Mouse (Mus musculus) midbrain, embryonic 11.5 days (tissue): Measurements from ENCODE around the gene Narfl. TPM values are rescaled to one million over a fixed set of nuclear protein-coding genes. Genes with fewer than 3 reads are reported as not detected.

Experiments used
- ATAC-seq: fragments of 200-750 bp; cut with Nextera tagmentation; 2 replicates; pipeline ENCODE4 v1.8.0; 2017; ENCODE audit warnings: moderate TSS enrichment, moderate library complexity; ENCODE audit not compliant: low FRiP score
- DNase-seq: peaks from one replicate; pipeline ENCODE4 v3.0.0; 2015; ENCODE audit warnings: low spot score; ENCODE audit errors: missing footprints
- H3K27ac ChIP-seq: fragments of 300-500 bp; sonication (generic); 2 replicates; pipeline ENCODE4 v1.5.1; 2014; ENCODE audit warnings: low read depth, low read length
- H3K27me3 ChIP-seq: fragments of 300-500 bp; sonication (generic); 2 replicates; pipeline ENCODE4 v1.6.1; 2014; ENCODE audit warnings: mild to moderate bottlenecking, low read length, moderate library complexity, mixed read lengths; ENCODE audit not compliant: control insufficient read depth, insufficient read depth
- H3K36me3 ChIP-seq: fragments of 300-500 bp; sonication (generic); 2 replicates; pipeline ENCODE4 v1.6.1; 2014; ENCODE audit warnings: mild to moderate bottlenecking, low read length, moderate library complexity, mixed read lengths; ENCODE audit not compliant: control insufficient read depth, insufficient read depth
- H3K4me1 ChIP-seq: fragments of 300-500 bp; sonication (generic); 2 replicates; pipeline ENCODE4 v1.6.1; 2014; ENCODE audit warnings: low read length; ENCODE audit not compliant: control insufficient read depth, insufficient read depth
- H3K4me2 ChIP-seq: fragments of 300-500 bp; sonication (generic); 2 replicates; pipeline ENCODE4 v1.6.1; 2014; ENCODE audit warnings: mild to moderate bottlenecking, moderate library complexity
- H3K4me3 ChIP-seq: fragments of 300-500 bp; sonication (generic); 2 replicates; pipeline ENCODE4 v1.5.1; 2014; ENCODE audit warnings: low read depth, low read length
- H3K9ac ChIP-seq: fragments of 300-500 bp; sonication (generic); 2 replicates; pipeline ENCODE4 v1.6.1; 2014; ENCODE audit warnings: low read length
- H3K9me3 ChIP-seq: fragments of 300-500 bp; sonication (generic); 2 replicates; pipeline ENCODE4 v1.6.1; 2016; ENCODE audit warnings: low read length; ENCODE audit not compliant: control insufficient read depth
- WGBS: fragments of 180-500 bp; shearing (Covaris S2); extraction: QIAGEN DNeasy Blood & Tissue Kit; methylation state at CpG from one replicate; pipeline ENCODE4 v1.1.7; 2014; 5-methylcytosine and 5-hydroxymethylcytosine counted together
- polyA plus RNA-seq: library from polyadenylated mRNA; unstranded; fragments of >200 nt; fragmentation: Nextera tagmentation; extraction: Ambion mirVana; gene quantifications from 2 replicates; pipeline ENCODE4 v1.2.1, GENCODE M21; 2014

Gene Narfl
- polyA plus RNA-seq, 1 experiment from 2014 or later, result 23.4 TPM

DNA sequence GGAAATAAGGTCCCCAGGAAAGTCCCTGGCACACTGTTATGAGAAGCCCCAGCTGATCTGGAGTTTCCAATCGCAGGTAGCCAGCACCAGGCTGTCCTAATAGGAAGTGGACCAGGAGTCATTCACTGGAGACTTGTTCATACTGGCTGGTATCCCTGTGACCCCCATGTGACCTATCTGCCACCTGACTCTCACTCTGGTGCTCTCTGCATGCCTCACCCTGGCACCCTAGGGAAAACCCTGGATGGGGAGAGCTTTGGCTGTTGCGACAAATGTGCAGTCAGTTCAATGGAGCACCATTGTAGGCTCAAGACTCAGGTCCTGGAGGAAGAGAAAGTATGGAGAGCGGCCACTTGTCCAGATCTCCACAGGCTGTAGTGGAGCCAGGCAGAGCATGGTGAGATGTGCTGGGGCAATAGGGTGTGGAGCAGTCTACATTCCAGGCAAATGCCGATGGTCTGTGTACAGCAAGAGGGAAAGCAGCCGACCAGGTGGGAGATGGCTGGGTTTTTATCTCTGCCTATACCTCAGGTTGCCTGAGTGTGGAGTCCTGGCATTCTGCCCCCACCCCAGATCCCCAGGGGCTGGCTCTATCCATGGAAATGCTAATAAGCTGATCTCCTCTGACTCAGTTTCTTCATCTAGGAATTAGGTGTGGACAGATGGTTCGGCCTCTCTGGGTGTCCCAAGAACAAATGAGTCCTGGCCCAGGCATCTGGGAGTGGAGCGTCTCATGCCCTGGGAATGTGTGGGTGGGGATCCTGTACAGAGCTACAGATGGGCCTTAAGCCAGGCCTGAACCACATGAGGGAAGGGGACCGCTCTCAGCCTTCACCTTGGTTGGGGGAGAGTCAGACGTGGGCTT, 17.0 kb upstream of the Narfl start:
- H3K9me3 ChIP-seq, result no peaks in the 10 kb centered on the region
- H3K4me1 ChIP-seq, result no peaks in the 10 kb centered on the region
- ATAC-seq (no peak), DNase-seq (no peak)
- H3K27me3 ChIP-seq, result no peaks in the 10 kb centered on the region
- no peak overlapping the region for H3K4me3 ChIP-seq
- no peak overlapping the region for H3K9ac ChIP-seq
- 88% methylated on average over 9 of the region's 9 CpGs for WGBS
- no peak overlapping the region for H3K27ac ChIP-seq
- H3K4me2 ChIP-seq, result no peak overlapping the region
- no peaks in the 10 kb centered on the region for H3K36me3 ChIP-seq

DNA sequence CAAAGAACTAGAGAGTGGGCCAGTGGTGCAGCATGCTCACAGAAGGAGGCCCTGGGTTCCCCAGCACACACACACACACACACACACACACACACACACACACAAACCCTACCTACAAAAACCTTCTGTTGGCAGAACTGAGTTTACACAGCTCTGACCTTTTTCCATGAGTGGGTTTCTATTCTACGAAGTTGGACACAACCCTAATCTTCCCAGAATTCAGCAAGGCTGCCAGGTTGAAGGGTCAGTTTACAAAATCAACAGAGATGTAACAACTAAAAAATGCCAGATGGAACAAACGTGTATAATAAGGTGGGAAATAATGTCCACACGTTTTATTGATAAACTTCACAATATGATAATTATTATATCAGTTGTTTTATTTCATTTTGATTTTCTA, 15.9 kb upstream of the Narfl start:
- Histone ChIP-seq H3K36me3 (no peaks in the 10 kb centered on the region), H3K27ac (no peak overlapping the region), H3K9me3 (no peaks in the 10 kb centered on the region), H3K4me3 (no peak overlapping the region), H3K4me1 (0 out of 2 replicates have a peak, but pooled peaks cover 5% of the 10 kb centered on the region), H3K27me3 (no peaks in the 10 kb centered on the region), H3K4me2 (no peak overlapping the region), H3K9ac (no peak overlapping the region)
- ATAC-seq, result no peak
- WGBS, result 84% methylated on average over 3 of the region's 3 CpGs
- no peak for DNase-seq

DNA sequence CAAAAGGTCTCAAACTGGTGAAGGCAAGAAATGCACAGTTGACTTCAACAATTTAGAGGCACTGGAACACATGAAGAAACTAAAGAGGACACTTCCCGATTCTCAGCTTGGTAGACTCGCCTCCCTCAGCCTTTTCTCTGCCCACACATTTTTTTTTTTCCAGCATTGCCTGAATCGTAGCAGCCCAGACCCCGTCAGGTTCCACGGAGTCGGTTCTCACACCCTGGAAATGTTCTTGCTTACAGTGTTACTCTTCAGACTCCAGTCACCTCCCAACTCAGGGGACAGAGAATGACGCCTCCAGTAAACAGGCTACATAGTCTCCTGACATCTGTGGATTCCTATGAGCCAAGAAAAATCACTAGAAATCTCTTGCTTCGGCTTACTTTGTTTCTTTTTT, 13.4 kb upstream of the Narfl start:
- no peak overlapping the region for H3K4me2 ChIP-seq
- H3K4me1 ChIP-seq, result 0 out of 2 replicates have a peak, but pooled peaks cover 5% of the 10 kb centered on the region
- no peak overlapping the region for H3K4me3 ChIP-seq
- DNase-seq (no peak), ATAC-seq (no peak)
- H3K9me3 ChIP-seq, result no peaks in the 10 kb centered on the region
- H3K36me3 ChIP-seq, result no peaks in the 10 kb centered on the region
- peaks cover 4% of the 10 kb centered on the region for H3K27me3 ChIP-seq
- WGBS, result 86% methylated on average over 8 of the region's 8 CpGs
- no peak overlapping the region for H3K27ac ChIP-seq
- H3K9ac ChIP-seq, result no peak overlapping the region

DNA sequence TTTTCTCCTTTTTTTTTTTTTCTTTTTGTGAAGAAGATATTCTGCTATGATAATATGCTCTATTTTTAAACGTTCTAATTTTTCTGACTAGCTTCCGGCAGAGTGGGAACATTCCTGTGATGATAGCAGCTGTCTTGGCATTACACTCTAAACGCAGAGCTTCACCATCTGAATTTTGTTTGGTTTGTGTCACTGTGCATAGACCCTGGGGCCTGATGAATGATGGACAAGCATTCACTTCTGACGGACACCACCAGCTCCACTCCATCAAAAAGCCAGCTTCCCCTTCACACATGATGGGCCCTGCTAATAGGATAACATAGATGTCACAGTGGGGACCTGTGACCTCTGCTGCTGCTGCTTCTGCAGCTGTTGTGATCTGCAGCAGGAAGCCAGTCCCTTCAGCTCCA, 12.0 kb upstream of the Narfl start:
- Histone ChIP-seq H3K4me2 (no peak overlapping the region), H3K27me3 (peaks cover 4% of the 10 kb centered on the region), H3K4me1 (0 out of 2 replicates have a peak, but pooled peaks cover 5% of the 10 kb centered on the region), H3K9ac (no peak overlapping the region), H3K36me3 (no peaks in the 10 kb centered on the region), H3K27ac (no peak overlapping the region), H3K4me3 (no peak overlapping the region), H3K9me3 (no peaks in the 10 kb centered on the region)
- 33% methylated on average over 4 of the region's 4 CpGs for WGBS
- DNase-seq, result no peak
- ATAC-seq, result no peak

DNA sequence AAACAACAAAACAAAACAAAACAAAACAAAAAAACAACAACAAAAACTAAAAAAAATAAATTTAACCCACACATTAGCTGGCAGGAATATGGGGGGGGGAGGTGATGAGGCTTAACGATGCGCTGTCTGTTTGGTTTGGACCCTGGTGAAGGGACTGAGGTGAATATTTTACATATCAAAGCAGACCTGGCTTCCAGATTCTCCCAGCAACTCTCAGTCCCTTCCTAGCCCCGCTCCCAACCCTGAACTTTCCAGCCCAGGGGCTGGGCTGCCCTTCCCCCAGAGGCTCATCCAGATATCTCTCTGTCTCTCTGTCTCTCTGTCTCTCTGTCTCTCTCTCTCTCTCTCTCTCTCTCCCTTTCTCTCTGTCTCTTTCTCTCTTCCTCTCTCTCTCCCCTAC, 11.0 kb upstream of the Narfl start:
- 40% methylated on average over 3 of the region's 3 CpGs for WGBS
- H3K9ac ChIP-seq, result no peak overlapping the region
- no peak for DNase-seq
- ATAC-seq, result no peak
- H3K4me3 ChIP-seq, result no peak overlapping the region
- 0 out of 2 replicates have a peak, but pooled peaks cover 5% of the 10 kb centered on the region for H3K4me1 ChIP-seq
- no peaks in the 10 kb centered on the region for H3K36me3 ChIP-seq
- no peak overlapping the region for H3K4me2 ChIP-seq
- peaks cover 4% of the 10 kb centered on the region for H3K27me3 ChIP-seq
- H3K27ac ChIP-seq, result no peak overlapping the region
- H3K9me3 ChIP-seq, result no peaks in the 10 kb centered on the region

- Histone ChIP-seq H3K4me1 (0 out of 2 replicates have a peak, but pooled peaks cover 5% of the 10 kb centered on the region), H3K27me3 (peaks cover 7% of the 10 kb centered on the region), H3K4me2 (no peak overlapping the region), H3K36me3 (no peaks in the 10 kb centered on the region), H3K9me3 (no peaks in the 10 kb centered on the region), H3K9ac (no peak overlapping the region), H3K27ac (no peak overlapping the region), H3K4me3 (no peak overlapping the region)
- no peak for ATAC-seq
- no peak for DNase-seq
- WGBS, result 62% methylated on average over 5 of the region's 5 CpGs
These were observed 7.7 kb upstream of the Narfl start for GRCm38 (mm10) chr17:25765886-25766285.

- Histone ChIP-seq H3K9me3 (no peaks in the 10 kb centered on the region), H3K27me3 (0 out of 2 replicates have a peak, but pooled peaks cover 3% of the 10 kb centered on the region), H3K4me1 (peaks cover 4% of the 10 kb centered on the region; the same call in 1 of the 2 replicates), H3K4me3 (no peak overlapping the region), H3K4me2 (no peak overlapping the region), H3K27ac (no peak overlapping the region), H3K36me3 (no peaks in the 10 kb centered on the region), H3K9ac (no peak overlapping the region)
- ATAC-seq (no peak), DNase-seq (no peak)
- WGBS, result 69% methylated on average over 9 of the region's 9 CpGs
These were observed 4.2 kb upstream of the Narfl start for GRCm38 (mm10) chr17:25769331-25769730.

GRCm38 (mm10) chr17:25775318-25776062, 1.9 kb downstream of the Narfl start:
- H3K27me3 ChIP-seq, result no peaks in the 10 kb centered on the region
- H3K9ac ChIP-seq, result no peak overlapping the region
- H3K4me3 ChIP-seq, result no peak overlapping the region
- 81% methylated on average over 10 of the region's 10 CpGs for WGBS
- no peaks in the 10 kb centered on the region for H3K9me3 ChIP-seq
- DNase-seq (no peak), ATAC-seq (no peak)
- peaks cover 4% of the 10 kb centered on the region; the same call in 1 of the 2 replicates for H3K4me1 ChIP-seq
- H3K27ac ChIP-seq, result no peak overlapping the region
- H3K4me2 ChIP-seq, result no peak overlapping the region
- no peaks in the 10 kb centered on the region for H3K36me3 ChIP-seq

- Histone ChIP-seq H3K9ac (no peak overlapping the region), H3K27ac (no peak overlapping the region), H3K4me2 (no peak overlapping the region), H3K27me3 (no peaks in the 10 kb centered on the region), H3K36me3 (peaks cover 12% of the 10 kb centered on the region), H3K4me3 (no peak overlapping the region), H3K9me3 (no peaks in the 10 kb centered on the region), H3K4me1 (peaks cover 4% of the 10 kb centered on the region; the same call in 1 of the 2 replicates)
- 91% methylated on average over 5 of the region's 5 CpGs for WGBS
- no peak for DNase-seq
- ATAC-seq, result no peak
These were observed 4.4 kb downstream of the Narfl start for GRCm38 (mm10) chr17:25777948-25778347.
